Comparison of ENCODE assay signal across 11 mouse cellular contexts in the genomic region with DNA sequence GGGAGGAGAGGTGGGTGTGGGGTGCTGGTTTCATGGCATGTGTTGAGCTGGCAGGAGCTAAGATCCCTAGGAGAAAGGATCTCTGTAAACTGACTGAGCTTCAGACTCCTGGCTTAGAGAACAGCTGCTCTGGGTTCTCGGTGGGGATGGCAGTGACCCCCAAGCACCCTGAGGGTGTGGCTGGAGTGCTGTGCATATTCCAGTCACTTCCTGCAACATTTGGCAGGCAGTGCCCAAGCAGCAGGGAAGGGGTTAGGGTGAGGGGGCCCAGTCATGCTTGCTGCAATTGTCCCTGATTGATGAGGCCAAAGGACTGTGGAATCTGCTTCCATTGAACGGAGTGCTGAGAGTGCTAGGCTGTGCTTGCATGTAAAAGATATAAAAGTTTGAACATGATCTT.
DNase-seq lines count a peak whose midpoint lies in the region; ATAC-seq and TF ChIP-seq lines count a peak whose summit lies in the region.
"Had no signal": no experiment of that assay in that cellular context is flagged by ENCODE, and none has a peak within 500 bp of the region (broad histone marks: within the 10 kb centered on the region; RNA-seq: fewer than 3 reads in every experiment).

No protein-coding gene starts in this region.

- H3K27me3 ChIP-seq in lung, embryonic 16.5 days (ENCODE audit: control insufficient read depth, insufficient read depth, low read depth, low read length) = no peaks in the 10 kb centered on the region
- H3K27me3 ChIP-seq in forebrain, embryonic 14.5 days (replicated peaks; ENCODE audit: control insufficient read depth, insufficient read depth, low read length) = no peaks in the 10 kb centered on the region
- no peaks in the 10 kb centered on the region for H3K27me3 ChIP-seq in limb, embryonic 14.5 days (ENCODE audit: control insufficient read depth, insufficient read depth, low read length)
- H3K27me3 ChIP-seq in liver, embryonic 11.5 days (replicated peaks; ENCODE audit: control insufficient read depth, insufficient read depth, low read length) = no peaks in the 10 kb centered on the region
- H3K27me3 ChIP-seq: CH12.LX; heart, embryonic 12.5 days had no signal

- DNase-seq in lung, adult 18-20 months = no peak
- peak; percentile 64 for DNase-seq in forebrain, embryonic 14.5 days (ENCODE audit: low spot score)
- peak; percentile 25 for DNase-seq in limb, embryonic 14.5 days (ENCODE audit: low spot score)
- peak; percentile 71 for DNase-seq in retina, postnatal 1 day
- DNase-seq in right cerebral cortex, adult 2 months (ENCODE audit: low spot score in 2 of 2) = no peak
- no peak for DNase-seq in liver, embryonic 11.5 days (ENCODE audit: low spot score)
- no peak for DNase-seq in left cerebral cortex, adult 8-10 months (ENCODE audit: low spot score in 2 of 2)
- DNase-seq: kidney, adult 18-20 months had no signal

- H3K9ac ChIP-seq in lung, embryonic 16.5 days (ENCODE audit: low read length) = no peak overlapping the region
- no peak overlapping the region for H3K9ac ChIP-seq in forebrain, embryonic 14.5 days (ENCODE audit: low read length)
- no peak overlapping the region for H3K9ac ChIP-seq in limb, embryonic 14.5 days (ENCODE audit: low read depth, low read length, severe bottlenecking)
- H3K9ac ChIP-seq in liver, embryonic 11.5 days (ENCODE audit: low read depth, low read length) = no peak overlapping the region
- H3K9ac ChIP-seq: heart, embryonic 12.5 days had no signal

- H3K36me3 ChIP-seq in lung, embryonic 16.5 days (ENCODE audit: control insufficient read depth, insufficient read depth, low read length) = no peaks in the 10 kb centered on the region
- no peaks in the 10 kb centered on the region for H3K36me3 ChIP-seq in forebrain, embryonic 14.5 days (ENCODE audit: control insufficient read depth, insufficient read depth, low read length)
- no peaks in the 10 kb centered on the region for H3K36me3 ChIP-seq in limb, embryonic 14.5 days (ENCODE audit: control insufficient read depth, insufficient read depth, low read length)
- H3K36me3 ChIP-seq in liver, embryonic 11.5 days (ENCODE audit: control insufficient read depth, insufficient read depth, low read length) = no peaks in the 10 kb centered on the region
- H3K36me3 ChIP-seq: heart, embryonic 12.5 days had no signal

- no peak overlapping the region for H3K4me2 ChIP-seq in lung, embryonic 16.5 days (ENCODE audit: low read depth, low read length)
- 0 out of 2 replicates have a peak overlapping the region, but pooled peaks have one; percentile 8 for H3K4me2 ChIP-seq in forebrain, embryonic 14.5 days (ENCODE audit: low read length)
- no peak overlapping the region for H3K4me2 ChIP-seq in limb, embryonic 14.5 days (replicated peaks; ENCODE audit: low read depth, low read length, severe bottlenecking)
- H3K4me2 ChIP-seq in liver, embryonic 11.5 days = no peak overlapping the region
- H3K4me2 ChIP-seq: heart, embryonic 12.5 days had no signal

- no peaks in the 10 kb centered on the region; the same call in 1 of the 2 replicates for H3K4me1 ChIP-seq in lung, embryonic 16.5 days (replicated peaks; ENCODE audit: control insufficient read depth, insufficient read depth, low read length)
- peaks cover 29% of the 10 kb centered on the region for H3K4me1 ChIP-seq in forebrain, embryonic 14.5 days (ENCODE audit: control insufficient read depth, insufficient read depth, low read length)
- peaks cover 20% of the 10 kb centered on the region for H3K4me1 ChIP-seq in limb, embryonic 14.5 days (ENCODE audit: control insufficient read depth, insufficient read depth, low read length)
- H3K4me1 ChIP-seq in liver, embryonic 11.5 days (replicated peaks; ENCODE audit: control insufficient read depth, insufficient read depth, low read length) = no peaks in the 10 kb centered on the region

- no peak for TF ChIP-seq POLR2A in limb, embryonic 14.5 days (IDR thresholded peaks at IDR 0.05; ENCODE audit: borderline replicate concordance, extremely low read depth, insufficient read depth, insufficient read length)

- no peaks in the 10 kb centered on the region for H3K9me3 ChIP-seq in lung, embryonic 16.5 days (ENCODE audit: control insufficient read depth, low read length)
- no peaks in the 10 kb centered on the region for H3K9me3 ChIP-seq in forebrain, embryonic 14.5 days (replicated peaks; ENCODE audit: control insufficient read depth, low read length)
- no peaks in the 10 kb centered on the region for H3K9me3 ChIP-seq in limb, embryonic 14.5 days (ENCODE audit: control insufficient read depth, low read length)
- no peaks in the 10 kb centered on the region for H3K9me3 ChIP-seq in liver, embryonic 11.5 days (ENCODE audit: control insufficient read depth, low read length)
- H3K9me3 ChIP-seq: heart, embryonic 12.5 days had no signal

- no peak overlapping the region for H3K4me3 ChIP-seq in lung, embryonic 16.5 days (ENCODE audit: low read length)
- no peak overlapping the region for H3K4me3 ChIP-seq in forebrain, embryonic 14.5 days (ENCODE audit: low read depth, low read length)
- no peak overlapping the region for H3K4me3 ChIP-seq in limb, embryonic 14.5 days (replicated peaks; ENCODE audit: low read length)
- H3K4me3 ChIP-seq in liver, embryonic 11.5 days (ENCODE audit: low read depth, low read length) = no peak overlapping the region
- H3K4me3 ChIP-seq: heart, embryonic 12.5 days had no signal

- H3K27ac ChIP-seq in lung, embryonic 16.5 days (ENCODE audit: low read length) = no peak overlapping the region
- H3K27ac ChIP-seq in forebrain, embryonic 14.5 days (ENCODE audit: low read depth, low read length) = peak overlapping the region; percentile 70
- no peak overlapping the region for H3K27ac ChIP-seq in limb, embryonic 14.5 days (replicated peaks; ENCODE audit: low read depth, low read length)
- no peak overlapping the region for H3K27ac ChIP-seq in liver, embryonic 11.5 days (ENCODE audit: low read depth, low read length)

- 19% methylated on average over 2 of the region's 2 CpGs for WGBS in lung, embryonic 16.5 days
- 1% methylated on average over 2 of the region's 2 CpGs for WGBS in forebrain, embryonic 14.5 days
- 13% methylated on average over 2 of the region's 2 CpGs for WGBS in limb, embryonic 14.5 days
- WGBS in liver, embryonic 11.5 days = 29% methylated on average over 2 of the region's 2 CpGs

- ATAC-seq in lung, embryonic 16.5 days (ENCODE audit: low read depth) = peak; percentile 60; the same call in 1 of the 2 replicates
- ATAC-seq in forebrain, embryonic 14.5 days = peak; percentile 30; the same call in 1 of the 2 replicates
- peak; percentile 76 for ATAC-seq in limb, embryonic 14.5 days (ENCODE audit: low FRiP score, low read depth)
- ATAC-seq in liver, embryonic 11.5 days (replicated peaks; ENCODE audit: low FRiP score) = no peak

Comparison
In these comparisons a context has a peak if more than half of its experiments do, and no peak if none do; other contexts are left out.
1. DNase-seq: peak in forebrain, embryonic 14.5 days (single experiment), limb, embryonic 14.5 days (single experiment) and retina, postnatal 1 day (single experiment); none in lung, adult 18-20 months (0 of 2), right cerebral cortex, adult 2 months (0 of 2), liver, embryonic 11.5 days (single experiment) and left cerebral cortex, adult 8-10 months (0 of 2).